Mouse (Mus musculus) CH12.LX (cell line): Measurements from ENCODE around the gene Rngtt. TPM values are rescaled to one million over a fixed set of nuclear protein-coding genes. Genes with fewer than 3 reads are reported as not detected.

Source experiments
- DNase-seq: peaks from one replicate; pipeline ENCODE4 v3.0.0-alpha.2; 2013; ENCODE audit errors: extremely low read depth
- H3K27ac ChIP-seq: 2 replicates; pipeline ENCODE4 v1.5.1; 2012; ENCODE audit warnings: low read depth, mild to moderate bottlenecking, control low read depth, moderate library complexity; ENCODE audit not compliant: insufficient read depth
- H3K27me3 ChIP-seq: replicated peaks from 2 replicates; pipeline ENCODE3; 2012; ENCODE audit warnings: inconsistent platforms
- H3K36me3 ChIP-seq, 2 experiments: replicated peaks in 1 of 2; 2 replicates each; pipeline versions ENCODE3 to v1.6.1; 2012; ENCODE audit warnings: inconsistent platforms in 1 of 2, low read length in 1 of 2, mild to moderate bottlenecking in 1 of 2, mixed read lengths in 1 of 2, moderate library complexity in 1 of 2; ENCODE audit not compliant: control insufficient read depth in 1 of 2, insufficient read depth in 1 of 2
- H3K4me1 ChIP-seq, 2 experiments: 2 replicates each; pipeline ENCODE4 v1.6.1; 2012; ENCODE audit warnings: inconsistent platforms in 1 of 2, moderate library complexity in 1 of 2; ENCODE audit not compliant: insufficient read depth in 2 of 2, control insufficient read depth in 1 of 2
- H3K4me2 ChIP-seq: 2 replicates; pipeline ENCODE4 v1.6.1; 2012; ENCODE audit warnings: low read depth, mild to moderate bottlenecking, control low read depth; ENCODE audit not compliant: poor library complexity, insufficient read depth, severe bottlenecking
- H3K4me3 ChIP-seq, 3 experiments: fragments of 150-350 bp in 1 of 3; sonication (generic) in 1 of 3; replicated peaks in 1 of 3; 2 replicates each; pipeline versions ENCODE3 to v1.5.1; 2011 to 2012; ENCODE audit warnings: low read depth in 2 of 3, low read length in 2 of 3, mild to moderate bottlenecking in 2 of 3, moderate library complexity in 2 of 3, control low read depth in 1 of 3, improper control_type of control experiment in 1 of 3, inconsistent platforms in 1 of 3, mixed read lengths in 1 of 3; ENCODE audit not compliant: poor library complexity in 1 of 3
- H3K79me2 ChIP-seq: replicated peaks from 2 replicates; pipeline ENCODE4 v1.6.1; 2012; ENCODE audit warnings: mild to moderate bottlenecking, moderate library complexity; ENCODE audit not compliant: control insufficient read depth, poor library complexity, insufficient read depth, severe bottlenecking; ENCODE audit errors: extremely low read depth
- H3K9ac ChIP-seq: 2 replicates; pipeline ENCODE4 v1.6.1; 2012; ENCODE audit warnings: low read depth, mild to moderate bottlenecking, control low read depth, moderate library complexity; ENCODE audit not compliant: insufficient read depth
- H3K9me3 ChIP-seq: replicated peaks from 2 replicates; pipeline ENCODE3; 2012; ENCODE audit warnings: low read length, inconsistent platforms, mixed read lengths
- CHD2 ChIP-seq: IDR thresholded peaks from 2 replicates; pipeline ENCODE4 v1.6.1; 2011; ENCODE audit warnings: low read length, improper control_type of control experiment
- E2F4 ChIP-seq: IDR thresholded peaks from 2 replicates; pipeline ENCODE4 v1.6.1; 2011; ENCODE audit warnings: low read depth, low read length, improper control_type of control experiment; ENCODE audit not compliant: insufficient replicate concordance
- EP300 ChIP-seq: IDR thresholded peaks from 2 replicates; pipeline ENCODE4 v1.6.1; 2011; ENCODE audit warnings: low read length, improper control_type of control experiment
- ETS1 ChIP-seq: conservative IDR thresholded peaks from 2 replicates; pipeline ENCODE4 v1.6.1; 2012; ENCODE audit warnings: low read depth, mild to moderate bottlenecking, inconsistent platforms, low read length, improper control_type of control experiment, moderate library complexity
- GABPA ChIP-seq: IDR thresholded peaks from 2 replicates; pipeline ENCODE4 v1.6.1; 2012; ENCODE audit warnings: low read depth, low read length, improper control_type of control experiment, inconsistent platforms; ENCODE audit not compliant: insufficient replicate concordance
- IRF4 ChIP-seq: IDR thresholded peaks from 2 replicates; pipeline ENCODE4 v1.6.1; 2014; ENCODE audit warnings: low read depth, mild to moderate bottlenecking, inconsistent platforms, low read length, improper control_type of control experiment
- MAZ ChIP-seq: IDR thresholded peaks from 2 replicates; pipeline ENCODE4 v1.6.1; 2012; ENCODE audit warnings: low read depth, mild to moderate bottlenecking, inconsistent platforms, low read length, improper control_type of control experiment, moderate library complexity
- MYC ChIP-seq: IDR thresholded peaks from 2 replicates; pipeline ENCODE4 v1.6.1; 2011; ENCODE audit warnings: low read depth, mild to moderate bottlenecking, improper control_type of control experiment, low read length
- NRF1 ChIP-seq: IDR thresholded peaks from 2 replicates; pipeline ENCODE4 v1.6.1; 2014; ENCODE audit warnings: low read depth, mild to moderate bottlenecking, inconsistent platforms, low read length, improper control_type of control experiment, moderate library complexity
- PAX5 ChIP-seq: IDR thresholded peaks from 2 replicates; pipeline ENCODE4 v1.6.1; 2012; ENCODE audit warnings: low read length, inconsistent platforms, mixed read lengths
- POLR2A ChIP-seq: IDR thresholded peaks from 2 replicates; pipeline ENCODE4 v1.6.1; 2011; ENCODE audit warnings: low read depth, mild to moderate bottlenecking, improper control_type of control experiment, low read length
- SIN3A ChIP-seq: IDR thresholded peaks from 2 replicates; pipeline ENCODE4 v1.6.1; 2012; ENCODE audit warnings: low read length, improper control_type of control experiment, inconsistent platforms
- TBP ChIP-seq: conservative IDR thresholded peaks from 2 replicates; pipeline ENCODE4 v1.6.1; 2011; ENCODE audit warnings: low read depth, low read length, improper control_type of control experiment
- TCF12 ChIP-seq: IDR thresholded peaks from 2 replicates; pipeline ENCODE4 v1.6.1; 2014; ENCODE audit warnings: low read depth, mild to moderate bottlenecking, inconsistent platforms, low read length, improper control_type of control experiment
- USF1 ChIP-seq: IDR thresholded peaks from 2 replicates; pipeline ENCODE4 v1.6.1; 2014; ENCODE audit warnings: low read depth, mild to moderate bottlenecking, inconsistent platforms, low read length, improper control_type of control experiment
- dilution Hi-C: fragments of 300-500 bp; cut with MboI; formaldehyde crosslinking; loops from 2 replicates; pipeline ENCODE4 v1.14.3; 2020; ENCODE audit warnings: low sequenced_read_pairs; ENCODE audit not compliant: extremely low pct_unique_long_range_greater_than_20kb, extremely low pct_ligation_motif_present
- in situ Hi-C: fragments of 300-500 bp; cut with MboI; formaldehyde crosslinking; loops from 3 replicates; pipeline ENCODE4 v1.14.3; 2019; ENCODE audit warnings: low sequenced_read_pairs, low pct_ligation_motif_present, low pct_unique_long_range_greater_than_20kb, mixed read lengths
- polyA plus RNA-seq: library from polyadenylated mRNA; unstranded; fragments of >175 nt; gene quantifications from 2 replicates; pipeline ENCODE4 v1.2.1, GENCODE M21; 2012; ENCODE audit warnings: low read depth; ENCODE audit not compliant: insufficient read length
- total RNA-seq, 2 experiments: library from RNA; depleted of rRNA; stranded (reverse); fragments of 300-350 nt in 1 of 2; fragments of >200 nt in 1 of 2; gene quantifications; 2 replicates each; pipeline ENCODE4 v1.2.3; 2012 to 2014

Gene Rngtt
- total and polyA plus RNA-seq, 3 experiments = 12.5 to 20.1 (median 16.9) TPM

GRCm38 (mm10) chr4:33289106-33289650 lies 20.9 kb upstream of the Rngtt start:
- Histone ChIP-seq H3K9me3 (no peaks in the 10 kb centered on the region), H3K4me3 (peak overlapping the region; percentile 55 to 71 (median 56))
- DNase-seq = no peak
- in situ Hi-C loops (loop anchor here (10.0 kb wide), 1 partner anchor 144 kb away; no protein-coding TSS in a partner anchor), dilution Hi-C loops (no loop called here)
- TF ChIP-seq SIN3A = peak; percentile 46; the same call in 1 of the 2 replicates
- no peak for TF ChIP-seq E2F4
- no peak for TF ChIP-seq TCF12
- 0 out of 2 replicates have a peak, but pooled peaks have one; percentile 6 for TF ChIP-seq EP300
- no peak for TF ChIP-seq PAX5
- TF ChIP-seq GABPA = no peak
- TF ChIP-seq MYC = 0 out of 2 replicates have a peak, but pooled peaks have one; percentile 2
- TF ChIP-seq ETS1 = no peak
- no peak for TF ChIP-seq MAZ
- no peak for TF ChIP-seq USF1
- no peak for TF ChIP-seq NRF1
- TF ChIP-seq, all 38 proteins: peak for 3
- Histone ChIP-seq H3K27ac (no peak overlapping the region), H3K9ac (peak overlapping the region; percentile 68), H3K27me3 (peaks cover 2% of the 10 kb centered on the region), H3K4me1 (peaks cover 0 to 18% of the 10 kb centered on the region in 2 experiments; a peak in 2 of 4 replicates), H3K4me2 (peak overlapping the region; percentile 58; the same call in 1 of the 2 replicates), H3K79me2 (no peaks in the 10 kb centered on the region), H3K36me3 (peaks cover 0 to 7% of the 10 kb centered on the region in 2 experiments)

- TF ChIP-seq TBP (0 out of 2 replicates have a peak, but pooled peaks have one; percentile 50), MAZ (no peak), IRF4 (peak; percentile 8; the same call in 1 of the 2 replicates), MYC (peak; percentile 8; the same call in 1 of the 2 replicates), CHD2 (peak; percentile 65), POLR2A (no peak)
- TF ChIP-seq, all 38 proteins: peak for 4
- peak within 1 kb of the TSS; percentile 58 for H3K4me2 ChIP-seq
- DNase-seq = peak; percentile 84
- in situ Hi-C loops = loop anchor here (10.0 kb wide), 1 partner anchor 255 kb away; the partner anchor contains the start of gene Ube2j1
- peaks cover under 1 to 19% of the 10 kb centered on the region in 2 experiments; a peak in 2 of 4 replicates for H3K4me1 ChIP-seq
- H3K27me3 ChIP-seq = peaks cover 2% of the 10 kb centered on the region
- H3K9ac ChIP-seq = peak within 1 kb of the TSS; percentile 68
- dilution Hi-C loops = no loop called here
- H3K4me3 ChIP-seq = peak within 1 kb of the TSS; percentile 55 to 71 (median 56)
- H3K27ac ChIP-seq = no peak within 1 kb of the TSS
- no peaks in the 10 kb centered on the region for H3K79me2 ChIP-seq
- H3K9me3 ChIP-seq = peaks cover under 1% of the 10 kb centered on the region
- H3K36me3 ChIP-seq = peaks cover 0 to 2% of the 10 kb centered on the region in 2 experiments
Observed at GRCm38 (mm10) chr4:33290002-33290401, 20.1 kb upstream of the Rngtt start, which contains the start of gene Pnrc1. Pnrc1 (minus strand) TSS chr4:33290163.
